Mouse (Mus musculus): ENCODE measurements around the gene Zfp809. TPM values are rescaled to one million over a fixed set of nuclear protein-coding genes. Genes with fewer than 3 reads are reported as not detected.

Gene Zfp809
- 12.3 and 15.5 TPM in 2 replicates for total RNA-seq (2015; ENCODE audit: low replicate concordance)
- total RNA-seq (2017; ENCODE audit: low replicate concordance), result 14.1 and 20.1 TPM in 2 replicates

GRCm38 (mm10) chr9:22225581-22226388 is at the start of gene Zfp809:
Gene Zfp809, plus strand, starts transcription at chr9:22225714.
- ATAC-seq (replicated peaks; ENCODE audit: low FRiP score, poor library complexity, severe bottlenecking), result peak; percentile 98

- no peak for ATAC-seq (replicated peaks; ENCODE audit: low FRiP score, poor library complexity, severe bottlenecking)
Measured at GRCm38 (mm10) chr9:22188025-22188611, 37.4 kb upstream of the Zfp809 start, which contains the start of gene Zfp872. Gene Zfp872, plus strand, starts transcription at chr9:22188090.

- ATAC-seq (replicated peaks; ENCODE audit: low FRiP score, poor library complexity, severe bottlenecking), result no peak
Measured at GRCm38 (mm10) chr9:22196412-22196811, 29.1 kb upstream of the Zfp809 start.

GRCm38 (mm10) chr9:22213785-22214194 is 11.7 kb upstream of the Zfp809 start:
- ATAC-seq (replicated peaks; ENCODE audit: low FRiP score, poor library complexity, severe bottlenecking), result no peak

GRCm38 (mm10) chr9:22214549-22214948 is 11.0 kb upstream of the Zfp809 start:
- ATAC-seq (replicated peaks; ENCODE audit: low FRiP score, poor library complexity, severe bottlenecking), result no peak

- ATAC-seq (replicated peaks; ENCODE audit: low FRiP score, poor library complexity, severe bottlenecking), result no peak
Measured at GRCm38 (mm10) chr9:22216705-22217104, 8.8 kb upstream of the Zfp809 start.

GRCm38 (mm10) chr9:22217858-22218493 is 7.5 kb upstream of the Zfp809 start:
- no peak for ATAC-seq (replicated peaks; ENCODE audit: low FRiP score, poor library complexity, severe bottlenecking)

GRCm38 (mm10) chr9:22224066-22224465 is 1.4 kb upstream of the Zfp809 start:
- no peak for ATAC-seq (replicated peaks; ENCODE audit: low FRiP score, poor library complexity, severe bottlenecking)

GRCm38 (mm10) chr9:22224536-22225503 is 694 bp upstream of the Zfp809 start:
- peak; percentile 43 for ATAC-seq (replicated peaks; ENCODE audit: low FRiP score, poor library complexity, severe bottlenecking)

GRCm38 (mm10) chr9:22226389-22226673 is 817 bp downstream of the Zfp809 start:
- 0 out of 2 replicates have a peak, but pooled peaks have one; percentile 2 for ATAC-seq (replicated peaks; ENCODE audit: low FRiP score, poor library complexity, severe bottlenecking)

GRCm38 (mm10) chr9:22226846-22227245 is 1.3 kb downstream of the Zfp809 start:
- ATAC-seq (replicated peaks; ENCODE audit: low FRiP score, poor library complexity, severe bottlenecking), result no peak

GRCm38 (mm10) chr9:22229386-22230026 is 4.0 kb downstream of the Zfp809 start:
- ATAC-seq (replicated peaks; ENCODE audit: low FRiP score, poor library complexity, severe bottlenecking), result no peak

GRCm38 (mm10) chr9:22230061-22230460 is 4.5 kb downstream of the Zfp809 start:
- no peak for ATAC-seq (replicated peaks; ENCODE audit: low FRiP score, poor library complexity, severe bottlenecking)

GRCm38 (mm10) chr9:22230556-22230955 is 5.0 kb downstream of the Zfp809 start:
- no peak for ATAC-seq (replicated peaks; ENCODE audit: low FRiP score, poor library complexity, severe bottlenecking)

- ATAC-seq (replicated peaks; ENCODE audit: low FRiP score, poor library complexity, severe bottlenecking), result no peak
Measured at GRCm38 (mm10) chr9:22240001-22240400, 14.5 kb downstream of the Zfp809 start.

- ATAC-seq (replicated peaks; ENCODE audit: low FRiP score, poor library complexity, severe bottlenecking), result no peak
Measured at GRCm38 (mm10) chr9:22244242-22244641, 18.7 kb downstream of the Zfp809 start.

- no peak for ATAC-seq (replicated peaks; ENCODE audit: low FRiP score, poor library complexity, severe bottlenecking)
Measured at GRCm38 (mm10) chr9:22256579-22256978, 31.1 kb downstream of the Zfp809 start.

- no peak for ATAC-seq (replicated peaks; ENCODE audit: low FRiP score, poor library complexity, severe bottlenecking)
Measured at GRCm38 (mm10) chr9:22258784-22259183, 33.3 kb downstream of the Zfp809 start.
